Mouse (Mus musculus) liver (tissue): ENCODE measurements at regions not wholly inside any gene's neighbourhood (a gene's known extent, or its start where the extent isn't known, plus 50 kb on each side); places are given as distances from the start of the nearest gene placed in this dataset.

Experiments used
- DNase-seq: peaks from one replicate; pipeline ENCODE4 v3.0.0-alpha.2; 2020; ENCODE audit warnings: mixed read lengths

GRCm38 (mm10) chr12:50926234-50926633, 277.3 kb upstream of the Prkd1 start:
- DNase-seq = no peak

- DNase-seq = no peak
These were observed 272.8 kb upstream of the Prkd1 start for GRCm38 (mm10) chr12:50921739-50922138.

GRCm38 (mm10) chr12:50899609-50900447, 250.9 kb upstream of the Prkd1 start:
- no peak for DNase-seq

- no peak for DNase-seq
These were observed 248.8 kb upstream of the Prkd1 start for GRCm38 (mm10) chr12:50897606-50898166.

- DNase-seq = no peak
These were observed 244.7 kb upstream of the Prkd1 start for GRCm38 (mm10) chr12:50893604-50894003.

GRCm38 (mm10) chr12:50875796-50876195, 226.9 kb upstream of the Prkd1 start:
- DNase-seq = no peak

GRCm38 (mm10) chr12:50874024-50874398, 225.1 kb upstream of the Prkd1 start:
- no peak for DNase-seq

- DNase-seq = no peak
These were observed 224.6 kb upstream of the Prkd1 start for GRCm38 (mm10) chr12:50873390-50874023.

GRCm38 (mm10) chr12:50851644-50852043, 202.7 kb upstream of the Prkd1 start:
- no peak for DNase-seq

GRCm38 (mm10) chr12:50847976-50848375, 199.1 kb upstream of the Prkd1 start:
- DNase-seq = no peak

- no peak for DNase-seq
These were observed 193.8 kb upstream of the Prkd1 start for GRCm38 (mm10) chr12:50842744-50843143.

GRCm38 (mm10) chr12:50839391-50839790, 190.5 kb upstream of the Prkd1 start:
- no peak for DNase-seq

- no peak for DNase-seq
These were observed 159.9 kb upstream of the Prkd1 start for GRCm38 (mm10) chr12:50808731-50809281.

GRCm38 (mm10) chr12:50804391-50804790, 155.5 kb upstream of the Prkd1 start:
- no peak for DNase-seq

- DNase-seq = no peak
These were observed 116.5 kb upstream of the Prkd1 start for GRCm38 (mm10) chr12:50765156-50765940.

GRCm38 (mm10) chr12:50764457-50764856, 115.6 kb upstream of the Prkd1 start:
- no peak for DNase-seq

GRCm38 (mm10) chr12:50734135-50734534, 85.2 kb upstream of the Prkd1 start:
- DNase-seq = no peak

- DNase-seq = no peak
These were observed 63.7 kb upstream of the Prkd1 start for GRCm38 (mm10) chr12:50712615-50713014.

GRCm38 (mm10) chr12:50709000-50709788, 60.3 kb upstream of the Prkd1 start:
- no peak for DNase-seq

GRCm38 (mm10) chr12:50698613-50699442, 49.9 kb upstream of the Prkd1 start:
- no peak for DNase-seq
